Mouse (Mus musculus) heart, embryonic 14.5 days (tissue): ENCODE results near the gene Cdh23. TPM values are rescaled to one million over a fixed set of nuclear protein-coding genes. Genes with fewer than 3 reads are reported as not detected.

ENCODE experiments used
- ATAC-seq: fragments of 200-750 bp; cut with Nextera tagmentation; 2 replicates; pipeline ENCODE4 v1.8.0; 2017; ENCODE audit warnings: low read depth, moderate TSS enrichment; ENCODE audit not compliant: insufficient number of reproducible peaks, insufficient read depth, low FRiP score
- H3K27ac ChIP-seq, 2 experiments: fragments of 200-500 bp in 1 of 2; fragments of 300-500 bp in 1 of 2; sonication (generic) in 1 of 2; replicated peaks in 1 of 2; 2 replicates each; pipeline ENCODE4 v1.5.1; 2012 to 2014; ENCODE audit warnings: low read depth in 2 of 2, low read length in 2 of 2, control low read depth in 1 of 2, mild to moderate bottlenecking in 1 of 2, mixed read lengths in 1 of 2; ENCODE audit not compliant: control insufficient read depth in 1 of 2, insufficient read depth in 1 of 2
- H3K27me3 ChIP-seq: fragments of 300-500 bp; sonication (generic); 2 replicates; pipeline ENCODE4 v1.6.1; 2014; ENCODE audit warnings: mild to moderate bottlenecking, low read length, control low read depth; ENCODE audit not compliant: control insufficient read depth, insufficient read depth
- H3K36me3 ChIP-seq: fragments of 300-500 bp; sonication (generic); 2 replicates; pipeline ENCODE4 v1.6.1; 2014; ENCODE audit warnings: mild to moderate bottlenecking, control low read depth, low read length, mixed read lengths; ENCODE audit not compliant: control insufficient read depth, insufficient read depth
- H3K4me1 ChIP-seq, 2 experiments: fragments of 200-500 bp in 1 of 2; fragments of 300-500 bp in 1 of 2; sonication (generic) in 1 of 2; 2 replicates each; pipeline ENCODE4 v1.6.1; 2012 to 2014; ENCODE audit warnings: low read length in 2 of 2, control low read depth in 1 of 2, mixed read lengths in 1 of 2; ENCODE audit not compliant: control insufficient read depth in 2 of 2, insufficient read depth in 2 of 2
- H3K4me2 ChIP-seq: fragments of 300-500 bp; sonication (generic); 2 replicates; pipeline ENCODE4 v1.6.1; 2014; ENCODE audit warnings: mild to moderate bottlenecking, low read length
- H3K4me3 ChIP-seq, 2 experiments: fragments of 200-500 bp in 1 of 2; fragments of 300-500 bp in 1 of 2; sonication (generic) in 1 of 2; 2 replicates each; pipeline ENCODE4 v1.5.1; 2012 to 2014; ENCODE audit warnings: low read length in 2 of 2, mild to moderate bottlenecking in 2 of 2, control low read depth in 1 of 2, low read depth in 1 of 2, moderate library complexity in 1 of 2; ENCODE audit not compliant: control insufficient read depth in 1 of 2, insufficient read depth in 1 of 2
- H3K9ac ChIP-seq: fragments of 300-500 bp; sonication (generic); 2 replicates; pipeline ENCODE4 v1.6.1; 2014; ENCODE audit warnings: mild to moderate bottlenecking, low read length
- H3K9me3 ChIP-seq: fragments of 300-500 bp; sonication (generic); 2 replicates; pipeline ENCODE4 v1.6.1; 2016; ENCODE audit warnings: low read length, control low read depth; ENCODE audit not compliant: control insufficient read depth
- WGBS: fragments of 180-500 bp; shearing (Covaris S2); extraction: QIAGEN DNeasy Blood & Tissue Kit; methylation state at CpG from one replicate; pipeline ENCODE4 v1.1.7; 2014; 5-methylcytosine and 5-hydroxymethylcytosine counted together
- polyA plus RNA-seq: library from polyadenylated mRNA; unstranded; fragments of >200 nt; fragmentation: Nextera tagmentation; extraction: Ambion mirVana; gene quantifications from 2 replicates; pipeline ENCODE4 v1.2.1, GENCODE M21; 2014

Gene Cdh23
- polyA plus RNA-seq, 1 experiment from 2014 or later = 0.31 TPM

DNA sequence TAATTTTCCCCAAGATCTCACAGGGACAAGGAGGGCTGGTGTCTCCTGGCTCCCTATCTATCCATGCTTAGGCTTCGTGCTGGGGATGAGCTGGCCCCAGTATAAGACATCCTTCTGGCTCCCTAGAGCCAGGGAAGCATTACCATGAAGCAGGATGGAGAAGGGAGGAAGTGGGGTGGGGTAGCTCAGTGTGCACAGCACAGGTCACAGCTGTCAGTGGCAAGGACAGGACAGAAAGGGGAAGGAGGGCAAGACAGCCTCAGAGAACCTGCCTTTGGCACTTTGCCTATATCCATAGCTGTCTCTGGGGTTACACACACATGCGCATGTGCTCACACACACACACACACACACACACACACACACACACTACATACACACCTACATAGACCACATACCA lies 308.0 kb downstream of the Cdh23 start:
- 78% methylated on average over 2 of the region's 2 CpGs for WGBS
- Histone ChIP-seq H3K4me2 (no peak overlapping the region), H3K27me3 (no peaks in the 10 kb centered on the region), H3K4me1 (peaks cover 16 to 20% of the 10 kb centered on the region in 2 experiments), H3K27ac (no peak overlapping the region), H3K9me3 (no peaks in the 10 kb centered on the region), H3K36me3 (no peaks in the 10 kb centered on the region), H3K9ac (no peak overlapping the region), H3K4me3 (no peak overlapping the region)
- ATAC-seq = no peak

DNA sequence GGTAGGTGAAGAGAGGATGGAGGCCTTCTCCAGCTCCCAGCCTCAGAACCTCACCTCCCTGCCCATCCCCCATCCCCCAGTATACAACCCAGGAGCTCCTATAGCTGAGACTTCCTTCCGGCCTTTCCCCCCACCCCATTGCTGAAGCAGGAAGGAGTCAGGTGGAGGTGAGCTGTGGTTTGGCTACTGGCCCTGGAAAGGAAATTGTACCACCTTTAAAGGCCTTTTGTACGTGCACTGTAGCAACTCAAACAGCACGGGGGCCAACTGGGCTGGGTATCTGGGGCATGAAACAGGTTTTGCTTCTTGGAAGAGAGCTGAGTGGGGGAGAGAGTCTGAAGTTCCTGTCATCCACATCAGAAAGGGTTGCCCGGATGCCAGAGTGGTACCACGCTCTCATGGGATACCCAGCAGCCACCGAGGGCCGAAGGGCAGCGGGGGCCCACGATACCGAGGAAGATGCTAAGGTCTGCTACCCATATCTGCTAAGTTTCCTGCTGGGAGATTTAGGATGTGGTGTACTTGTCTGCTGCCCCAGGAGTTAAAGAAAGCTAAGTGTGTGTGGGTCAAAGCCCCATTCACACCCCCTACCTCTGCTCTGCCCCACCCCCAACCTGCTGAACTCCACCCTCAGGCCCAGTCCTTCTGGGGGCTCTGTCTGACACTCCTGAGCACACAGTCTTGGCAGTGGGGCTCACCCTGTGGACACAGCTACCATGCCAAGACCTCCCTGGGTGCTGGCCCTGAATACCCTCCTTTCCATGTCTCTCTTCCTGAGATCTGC lies 315.0 kb downstream of the Cdh23 start:
- no peaks in the 10 kb centered on the region for H3K36me3 ChIP-seq
- H3K4me3 ChIP-seq = no peak overlapping the region
- H3K4me1 ChIP-seq = peaks cover 0 to 3% of the 10 kb centered on the region in 2 experiments; a peak in 3 of 4 replicates
- H3K27me3 ChIP-seq = no peaks in the 10 kb centered on the region
- no peak overlapping the region for H3K27ac ChIP-seq
- no peaks in the 10 kb centered on the region for H3K9me3 ChIP-seq
- no peak for ATAC-seq
- no peak overlapping the region for H3K4me2 ChIP-seq
- no peak overlapping the region for H3K9ac ChIP-seq
- WGBS = 65% methylated on average over 10 of the region's 10 CpGs

DNA sequence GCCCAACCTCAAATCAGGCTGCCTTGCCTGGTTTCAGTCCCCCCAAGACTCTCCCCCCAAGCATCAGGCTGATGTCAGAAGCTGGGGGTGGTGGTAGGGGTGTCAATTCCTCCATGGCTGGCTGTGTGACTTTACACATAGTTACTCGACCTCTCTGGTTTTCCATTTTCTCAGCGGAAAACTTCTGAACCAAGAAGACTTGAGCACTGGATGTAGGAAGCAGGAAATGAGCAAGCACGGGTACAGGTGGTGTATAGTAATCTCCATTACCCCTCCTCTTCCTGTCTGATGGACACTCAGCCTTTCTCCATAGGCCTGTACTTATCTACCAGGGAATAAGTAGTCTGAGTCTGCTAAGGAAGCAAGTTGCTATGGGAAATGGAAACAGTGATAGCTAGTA lies 316.1 kb downstream of the Cdh23 start:
- H3K4me3 ChIP-seq = no peak overlapping the region
- no peaks in the 10 kb centered on the region for H3K27me3 ChIP-seq

DNA sequence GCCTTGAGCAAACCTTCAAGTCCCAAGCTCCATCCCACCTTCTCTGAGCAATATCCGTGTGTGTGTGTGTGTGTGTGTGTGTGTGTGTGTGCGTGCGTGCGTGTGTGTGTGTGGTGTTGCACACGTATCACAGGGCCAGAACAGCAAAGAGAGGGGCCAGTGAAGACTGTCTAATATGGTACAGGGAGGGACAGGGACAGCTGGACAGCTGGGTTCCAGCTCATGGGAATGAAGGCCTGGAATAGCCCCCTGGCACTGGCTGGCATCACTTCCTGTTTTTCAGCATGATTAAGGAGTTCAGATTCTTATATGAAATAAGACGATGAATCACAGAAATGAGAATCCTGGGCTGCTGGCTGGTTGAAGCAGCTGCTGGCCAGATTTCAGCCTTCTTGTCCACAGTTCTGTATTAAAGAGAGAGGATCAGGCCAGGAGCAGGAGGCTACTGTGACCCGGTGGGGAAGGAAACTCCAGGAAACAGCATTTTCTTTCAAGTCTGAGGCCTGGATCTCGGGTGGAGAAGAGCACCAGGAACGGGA lies 316.8 kb downstream of the Cdh23 start:
- peak overlapping the region in 1 of 2 experiments; percentile 26; a peak in 1 of 4 replicates for H3K27ac ChIP-seq
- no peak for ATAC-seq
- H3K4me3 ChIP-seq = no peak overlapping the region
- no peaks in the 10 kb centered on the region for H3K36me3 ChIP-seq
- H3K4me2 ChIP-seq = no peak overlapping the region
- no peaks in the 10 kb centered on the region for H3K9me3 ChIP-seq
- peaks cover 0 to 3% of the 10 kb centered on the region in 2 experiments; a peak in 3 of 4 replicates for H3K4me1 ChIP-seq
- 66% methylated on average over 9 of the region's 9 CpGs for WGBS
- no peak overlapping the region for H3K9ac ChIP-seq
- no peaks in the 10 kb centered on the region for H3K27me3 ChIP-seq

More for the DNA sequence above, 316.1 kb downstream of the Cdh23 start:
- no peak for ATAC-seq
- Histone ChIP-seq H3K9ac (no peak overlapping the region), H3K36me3 (no peaks in the 10 kb centered on the region), H3K27ac (peak overlapping the region; percentile 25 to 26; a peak in 2 of 4 replicates), H3K4me2 (no peak overlapping the region), H3K4me1 (peaks cover 0 to 3% of the 10 kb centered on the region in 2 experiments; a peak in 3 of 4 replicates), H3K9me3 (no peaks in the 10 kb centered on the region)
- WGBS = 53% methylated on average over 3 of the region's 3 CpGs

DNA sequence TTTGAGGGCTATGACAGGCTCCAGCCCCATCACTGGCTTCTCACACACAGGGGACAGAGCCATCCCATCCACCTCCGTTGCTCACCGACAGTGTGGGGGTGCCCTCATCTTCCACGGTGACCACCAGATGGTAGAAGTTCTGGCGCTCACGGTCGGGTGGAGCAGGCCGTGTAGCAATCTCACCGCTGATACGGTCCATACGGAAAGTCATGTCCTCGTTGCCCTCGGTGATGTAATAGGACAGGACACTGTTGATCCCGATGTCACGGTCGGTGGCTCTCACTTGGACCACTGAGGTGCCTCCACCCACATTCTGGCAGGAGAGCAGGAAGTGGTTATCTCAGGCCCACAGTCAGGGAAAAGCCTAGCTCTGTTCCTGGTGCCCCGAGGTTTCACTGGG lies 319.6 kb downstream of the Cdh23 start:
- 73% methylated on average over 16 of the region's 16 CpGs for WGBS
- Histone ChIP-seq H3K4me2 (no peak overlapping the region), H3K4me3 (no peak overlapping the region), H3K4me1 (peaks cover 4 to 9% of the 10 kb centered on the region in 2 experiments; a peak in 3 of 4 replicates), H3K27me3 (no peaks in the 10 kb centered on the region), H3K9ac (no peak overlapping the region), H3K36me3 (no peaks in the 10 kb centered on the region), H3K9me3 (no peaks in the 10 kb centered on the region), H3K27ac (no peak overlapping the region)
- no peak for ATAC-seq

DNA sequence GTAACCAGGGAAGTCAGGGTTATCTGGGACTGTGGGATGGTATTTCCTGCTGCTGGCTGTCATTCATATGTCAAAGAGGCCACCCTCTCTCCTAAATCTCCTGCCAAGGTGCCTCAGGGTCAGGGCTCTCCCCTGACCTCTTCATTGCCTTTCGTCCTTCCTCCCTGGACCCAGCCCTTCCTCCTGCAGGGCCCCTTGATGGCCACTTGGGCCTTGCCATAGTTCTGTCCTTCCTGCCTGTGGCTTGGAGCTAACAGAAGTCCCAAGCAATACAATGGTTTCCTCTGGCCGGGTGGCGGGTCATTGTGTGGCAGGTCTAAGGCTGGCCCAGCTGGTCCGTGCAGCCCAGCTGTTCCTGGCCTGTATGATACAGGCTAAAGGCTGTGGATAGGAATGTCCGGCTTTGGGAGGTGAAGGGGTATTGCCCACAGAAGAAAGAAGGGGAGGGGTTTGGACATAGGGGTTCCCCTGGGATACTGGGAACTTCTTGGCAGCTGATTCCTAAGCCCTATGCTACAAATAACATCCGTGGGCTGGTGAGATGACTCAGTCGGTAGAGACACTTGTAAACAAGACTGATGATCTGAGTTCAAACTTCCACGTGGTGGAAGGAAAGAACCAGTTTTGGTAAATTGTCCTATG lies 322.2 kb downstream of the Cdh23 start:
- H3K4me3 ChIP-seq = no peak overlapping the region
- peak; percentile 52 for ATAC-seq

DNA sequence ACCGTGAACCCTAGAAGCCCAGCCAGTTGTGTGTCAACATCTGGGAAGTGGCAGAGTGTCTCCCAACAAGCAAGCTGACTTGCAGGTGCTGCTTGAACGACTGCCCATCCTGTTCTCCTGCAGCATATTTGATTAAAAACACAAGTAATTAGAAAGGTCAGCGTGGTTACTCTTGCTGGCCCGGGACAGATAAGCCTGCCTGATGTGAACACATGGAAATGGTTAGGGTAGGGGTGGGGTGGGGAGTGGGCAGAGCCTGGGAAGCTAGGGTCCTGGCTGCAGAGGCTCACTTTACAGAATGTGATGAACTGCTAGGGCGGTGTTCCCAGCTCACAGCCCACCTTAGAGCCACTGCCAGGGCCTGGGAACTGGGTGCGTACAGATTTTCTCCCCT lies 322.8 kb downstream of the Cdh23 start:
- no peak overlapping the region for H3K4me2 ChIP-seq
- no peaks in the 10 kb centered on the region for H3K27me3 ChIP-seq
- H3K36me3 ChIP-seq = no peaks in the 10 kb centered on the region
- no peak overlapping the region for H3K4me3 ChIP-seq
- WGBS = 46% methylated on average over 6 of the region's 6 CpGs
- H3K4me1 ChIP-seq = peaks cover 4 to 6% of the 10 kb centered on the region in 2 experiments; a peak in 2 of 4 replicates
- no peak overlapping the region for H3K9ac ChIP-seq
- H3K9me3 ChIP-seq = no peaks in the 10 kb centered on the region
- peak overlapping the region; percentile 22 to 50; a peak in 2 of 4 replicates for H3K27ac ChIP-seq
- no peak for ATAC-seq

More for the DNA sequence above, 322.2 kb downstream of the Cdh23 start:
- peak overlapping the region; percentile 22 to 50; a peak in 3 of 4 replicates for H3K27ac ChIP-seq
- no peaks in the 10 kb centered on the region for H3K27me3 ChIP-seq
- no peak overlapping the region for H3K4me2 ChIP-seq
- no peaks in the 10 kb centered on the region for H3K36me3 ChIP-seq
- H3K4me1 ChIP-seq = peaks cover 4 to 6% of the 10 kb centered on the region in 2 experiments; a peak in 2 of 4 replicates
- 48% methylated on average over 8 of the region's 8 CpGs for whole genome bisulfite sequencing
- H3K9ac ChIP-seq = no peak overlapping the region
- no peaks in the 10 kb centered on the region for H3K9me3 ChIP-seq
